Mouse (Mus musculus): Measurements from ENCODE around the gene Mecom. TPM values are rescaled to one million over a fixed set of nuclear protein-coding genes. Genes with fewer than 3 reads are reported as not detected.
"Not testable (repeated sequence)": the region's sequence is repeated elsewhere in the genome, so short reads cannot be mapped to it uniquely, and the experiment has no call there.

The Mecom gene
- polyA plus RNA-seq (2014; fragmentation: Nextera tagmentation; extraction: Ambion mirVana): 12.6 and 13.7 TPM in 2 replicates

DNA sequence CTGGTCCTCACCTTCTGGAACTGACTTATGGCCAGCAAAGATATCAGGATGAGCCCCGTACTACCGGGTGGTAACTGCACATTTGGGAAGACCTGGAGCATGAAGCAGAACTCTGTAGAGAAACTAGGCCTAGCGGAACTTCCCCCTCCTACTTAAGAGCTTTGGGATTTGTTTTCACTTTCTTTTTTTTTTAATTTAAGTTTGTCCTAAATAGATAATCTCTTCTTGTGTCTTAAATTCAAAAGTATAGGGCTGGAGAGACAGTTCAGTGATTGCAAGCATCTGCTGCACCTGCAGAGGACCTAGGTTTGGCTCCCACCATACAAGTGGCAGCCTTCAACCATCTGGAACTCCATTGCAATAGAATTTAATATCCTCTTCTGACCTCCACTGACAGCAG, at the start of gene Mecom:
Gene Mecom, minus strand, starts transcription at position 101 of the 400 bp plus-strand sequence.
- H3K4me1 ChIP-seq (replicated peaks; ENCODE audit: control insufficient read depth, insufficient read depth, low read length): no peaks in the 10 kb centered on the region
- no peaks in the 10 kb centered on the region for H3K9me3 ChIP-seq (ENCODE audit: control insufficient read depth, low read length)
- H3K27me3 ChIP-seq (ENCODE audit: control insufficient read depth, insufficient read depth, low read length): no peaks in the 10 kb centered on the region
- 86% methylated on average over 3 of the region's 3 CpGs for WGBS
- DNase-seq (ENCODE audit: low spot score): no peak
- H3K4me2 ChIP-seq (replicated peaks): no peak within 1 kb of the TSS
- H3K36me3 ChIP-seq (replicated peaks; ENCODE audit: control insufficient read depth, insufficient read depth): no peaks in the 10 kb centered on the region
- no peak for ATAC-seq (ENCODE audit: low FRiP score)
- no peak within 1 kb of the TSS for H3K9ac ChIP-seq
- no peak within 1 kb of the TSS for H3K27ac ChIP-seq
- no peak within 1 kb of the TSS for H3K4me3 ChIP-seq (replicated peaks; ENCODE audit: low read length)

DNA sequence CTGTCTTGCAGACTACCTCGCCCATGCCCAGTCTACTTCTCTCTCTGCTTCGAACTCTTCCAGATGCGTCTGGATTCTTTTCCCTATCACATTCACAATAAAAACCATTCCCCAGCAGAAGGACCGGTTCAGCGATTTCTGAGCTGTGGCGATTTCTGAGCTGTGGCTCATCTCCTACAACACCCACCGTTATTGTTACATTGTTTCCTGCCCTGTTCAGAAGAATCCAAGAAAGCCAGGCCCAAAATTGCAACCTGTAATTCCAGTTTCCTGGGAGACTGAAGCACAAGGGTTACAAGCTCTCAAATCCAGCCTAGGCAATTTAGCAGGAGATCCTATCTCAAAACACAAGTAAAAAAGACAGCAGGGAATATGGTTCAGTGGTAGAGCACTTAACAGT, 49.5 kb upstream of the Mecom start:
- no peak overlapping the region for H3K9ac ChIP-seq
- DNase-seq (ENCODE audit: low spot score) (no peak), ATAC-seq (ENCODE audit: low FRiP score) (no peak)
- H3K36me3 ChIP-seq (replicated peaks; ENCODE audit: control insufficient read depth, insufficient read depth): no peaks in the 10 kb centered on the region
- WGBS: 82% methylated on average over 7 of the region's 7 CpGs
- H3K27me3 ChIP-seq (ENCODE audit: control insufficient read depth, insufficient read depth, low read length): no peaks in the 10 kb centered on the region
- H3K27ac ChIP-seq: no peak overlapping the region
- H3K9me3 ChIP-seq (ENCODE audit: control insufficient read depth, low read length): no peaks in the 10 kb centered on the region
- peaks cover 16% of the 10 kb centered on the region; the same call in 1 of the 2 replicates for H3K4me1 ChIP-seq (replicated peaks; ENCODE audit: control insufficient read depth, insufficient read depth, low read length)
- no peak overlapping the region for H3K4me3 ChIP-seq (replicated peaks; ENCODE audit: low read length)
- H3K4me2 ChIP-seq (replicated peaks): no peak overlapping the region

DNA sequence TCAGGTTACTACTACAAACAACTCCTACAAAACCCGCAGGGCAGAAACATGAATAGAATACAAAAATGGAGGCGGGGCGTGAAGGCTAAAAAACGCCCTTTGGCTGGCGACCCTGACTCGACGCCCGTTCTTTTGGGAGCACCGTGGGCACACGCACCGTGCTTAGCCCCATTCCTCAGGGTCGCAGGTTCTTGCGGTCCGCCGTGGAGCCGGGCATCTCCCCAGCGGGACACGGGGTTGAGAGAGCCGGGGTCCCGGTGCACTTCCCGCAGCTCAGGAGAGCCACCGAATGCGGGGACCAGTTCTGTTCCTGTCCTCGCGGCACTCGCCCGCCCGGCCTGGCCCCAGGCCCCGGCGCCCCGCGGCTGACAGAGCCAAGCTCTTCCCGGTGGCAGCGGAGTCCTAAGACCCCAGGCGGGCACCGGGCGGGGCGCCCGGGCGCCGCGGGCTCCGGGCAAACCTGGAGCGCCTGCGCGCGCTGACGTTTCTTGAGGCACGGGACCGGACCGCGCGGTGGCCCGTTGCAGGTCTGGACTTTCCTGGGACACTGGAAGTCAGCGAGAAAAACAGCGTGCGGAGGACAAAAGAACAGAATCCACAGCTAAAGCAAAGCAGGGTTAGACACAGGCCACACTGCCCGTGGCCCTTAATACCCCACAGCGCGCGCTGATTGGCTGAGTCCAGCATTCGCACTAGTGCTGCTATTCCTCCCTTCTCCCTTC, 47.5 kb upstream of the Mecom start:
- 0% methylated on average over 62 of the region's 62 CpGs for WGBS
- Histone ChIP-seq H3K4me2 (replicated peaks) (peak overlapping the region; percentile 56), H3K4me1 (replicated peaks; ENCODE audit: control insufficient read depth, insufficient read depth, low read length) (peaks cover 16% of the 10 kb centered on the region; the same call in 1 of the 2 replicates), H3K27me3 (ENCODE audit: control insufficient read depth, insufficient read depth, low read length) (no peaks in the 10 kb centered on the region), H3K9me3 (ENCODE audit: control insufficient read depth, low read length) (no peaks in the 10 kb centered on the region), H3K4me3 (replicated peaks; ENCODE audit: low read length) (peak overlapping the region; percentile 68), H3K9ac (peak overlapping the region; percentile 74), H3K36me3 (replicated peaks; ENCODE audit: control insufficient read depth, insufficient read depth) (no peaks in the 10 kb centered on the region), H3K27ac (peak overlapping the region; percentile 72)
- DNase-seq (ENCODE audit: low spot score) (peak; percentile 70), ATAC-seq (ENCODE audit: low FRiP score) (peak; percentile 76)

DNA sequence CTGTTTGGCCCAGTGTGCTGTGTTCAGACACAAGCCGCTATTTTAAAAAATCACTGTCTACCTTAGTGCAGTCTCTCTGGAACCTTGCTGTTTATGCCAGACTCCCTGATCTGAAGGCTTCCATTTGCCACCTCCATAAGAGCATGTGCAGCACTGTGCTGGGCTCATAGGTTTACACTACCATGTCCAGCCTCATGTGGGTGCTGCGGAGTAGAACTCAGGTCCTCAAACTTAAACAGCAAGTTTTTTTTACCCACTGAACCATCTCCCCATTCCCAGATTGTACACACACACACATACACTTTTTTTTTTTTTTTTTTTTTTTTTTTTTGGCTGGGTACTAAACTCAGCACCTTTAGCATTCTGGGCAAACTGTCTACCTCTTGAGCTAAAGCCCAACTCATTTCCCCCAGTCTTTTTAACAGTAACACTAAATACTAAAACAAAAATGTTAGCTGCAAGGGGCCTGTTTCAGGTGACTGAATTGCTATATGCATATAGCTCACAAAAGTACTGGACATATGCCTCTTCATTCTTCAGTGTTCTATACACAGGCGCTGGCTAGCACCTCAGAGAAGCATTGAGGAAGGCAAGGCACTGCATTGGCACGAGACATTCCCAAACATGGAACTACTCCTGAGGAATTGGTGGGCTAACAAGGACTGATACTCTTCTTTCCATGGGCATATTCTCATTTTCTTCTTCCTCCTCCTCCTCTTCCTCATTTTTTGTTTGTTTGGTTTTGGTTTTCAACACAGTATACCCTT, 46.1 kb upstream of the Mecom start:
- Histone ChIP-seq H3K4me3 (replicated peaks; ENCODE audit: low read length) (no peak overlapping the region), H3K4me1 (replicated peaks; ENCODE audit: control insufficient read depth, insufficient read depth, low read length) (peaks cover 6% of the 10 kb centered on the region; the same call in 1 of the 2 replicates), H3K4me2 (replicated peaks) (no peak overlapping the region), H3K27me3 (ENCODE audit: control insufficient read depth, insufficient read depth, low read length) (no peaks in the 10 kb centered on the region), H3K27ac (no peak overlapping the region), H3K9ac (no peak overlapping the region), H3K36me3 (replicated peaks; ENCODE audit: control insufficient read depth, insufficient read depth) (no peaks in the 10 kb centered on the region), H3K9me3 (ENCODE audit: control insufficient read depth, low read length) (no peaks in the 10 kb centered on the region)
- WGBS: 73% methylated on average over 4 of the region's 4 CpGs
- ATAC-seq (ENCODE audit: low FRiP score): no peak
- no peak for DNase-seq (ENCODE audit: low spot score)

DNA sequence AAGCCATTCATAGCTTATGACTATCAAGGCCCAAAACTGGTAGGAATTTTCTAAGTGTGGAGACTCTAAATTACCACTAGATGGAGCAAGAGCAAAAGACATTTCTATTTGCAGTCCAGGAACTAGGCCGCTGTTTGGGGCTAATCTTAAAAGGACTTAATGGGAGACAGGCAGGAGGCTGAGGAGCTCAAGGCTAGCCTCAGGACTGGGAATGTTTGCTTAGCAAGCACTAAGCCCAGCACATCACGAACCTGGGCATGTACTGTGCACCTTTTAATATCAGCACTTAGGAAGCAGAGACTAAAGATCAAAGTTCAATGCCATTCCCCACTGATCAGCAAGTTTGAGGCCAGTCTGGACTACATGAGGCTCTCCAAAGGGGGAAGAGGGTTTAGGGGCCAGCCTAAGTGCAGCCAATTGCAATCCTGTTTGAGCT, 44.6 kb upstream of the Mecom start:
- Histone ChIP-seq H3K27ac (no peak overlapping the region), H3K4me3 (replicated peaks; ENCODE audit: low read length) (no peak overlapping the region), H3K4me2 (replicated peaks) (no peak overlapping the region), H3K36me3 (replicated peaks; ENCODE audit: control insufficient read depth, insufficient read depth) (no peaks in the 10 kb centered on the region), H3K27me3 (ENCODE audit: control insufficient read depth, insufficient read depth, low read length) (no peaks in the 10 kb centered on the region), H3K9ac (no peak overlapping the region), H3K9me3 (ENCODE audit: control insufficient read depth, low read length) (no peaks in the 10 kb centered on the region), H3K4me1 (replicated peaks; ENCODE audit: control insufficient read depth, insufficient read depth, low read length) (peaks cover 6% of the 10 kb centered on the region; the same call in 1 of the 2 replicates)
- DNase-seq (ENCODE audit: low spot score): peak; percentile 85
- 2% methylated on average over 2 of the region's 2 CpGs for WGBS
- ATAC-seq (ENCODE audit: low FRiP score): peak; percentile 36

DNA sequence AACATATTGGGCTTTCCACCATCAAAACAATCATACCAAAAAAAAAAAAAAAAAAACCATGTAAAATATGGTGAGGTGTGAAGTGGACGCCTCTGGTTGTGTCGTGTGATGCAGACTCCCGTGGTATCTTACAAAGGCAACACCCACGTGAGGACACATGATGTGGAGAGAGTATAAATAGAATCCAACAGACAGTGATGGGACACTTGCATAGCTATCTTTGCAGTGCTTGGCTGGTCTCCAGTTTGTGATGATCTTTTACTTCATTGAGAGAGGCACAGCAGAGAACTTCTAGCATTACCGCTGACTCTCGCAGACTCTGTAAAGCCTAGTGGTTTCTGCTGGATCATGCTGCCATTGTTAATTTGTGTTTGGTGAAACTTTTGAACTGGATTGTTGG, 41.1 kb upstream of the Mecom start:
- DNase-seq (ENCODE audit: low spot score) (no peak), ATAC-seq (ENCODE audit: low FRiP score) (no peak)
- no peak overlapping the region for H3K9ac ChIP-seq
- no peak overlapping the region for H3K4me2 ChIP-seq (replicated peaks)
- no peaks in the 10 kb centered on the region for H3K9me3 ChIP-seq (ENCODE audit: control insufficient read depth, low read length)
- H3K4me3 ChIP-seq (replicated peaks; ENCODE audit: low read length): no peak overlapping the region
- H3K36me3 ChIP-seq (replicated peaks; ENCODE audit: control insufficient read depth, insufficient read depth): no peaks in the 10 kb centered on the region
- H3K27me3 ChIP-seq (ENCODE audit: control insufficient read depth, insufficient read depth, low read length): no peaks in the 10 kb centered on the region
- H3K4me1 ChIP-seq (replicated peaks; ENCODE audit: control insufficient read depth, insufficient read depth, low read length): no peaks in the 10 kb centered on the region
- 87% methylated on average over 6 of the region's 6 CpGs for WGBS
- no peak overlapping the region for H3K27ac ChIP-seq

DNA sequence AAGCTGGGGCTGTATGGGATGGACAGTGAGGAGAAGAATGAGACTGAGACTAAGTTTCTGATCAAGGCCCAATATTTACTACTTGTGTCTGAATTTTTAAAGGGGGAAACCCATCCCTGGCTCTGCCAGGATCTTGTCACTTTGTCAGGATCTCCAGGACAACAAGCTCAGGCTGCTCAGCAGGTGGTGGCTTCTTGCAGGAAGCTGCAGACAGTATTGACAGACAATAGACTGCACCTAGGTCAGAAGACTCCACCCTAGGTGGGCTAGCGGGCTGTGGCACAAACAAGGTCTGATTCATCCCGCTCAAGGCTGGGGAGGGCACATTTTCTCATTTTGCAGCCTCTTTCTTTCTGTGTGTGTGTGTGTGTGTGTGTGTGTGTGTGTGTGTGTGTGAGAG, 25.7 kb upstream of the Mecom start:
- 10% methylated on average over 2 of the region's 2 CpGs for WGBS
- Histone ChIP-seq H3K36me3 (replicated peaks; ENCODE audit: control insufficient read depth, insufficient read depth) (no peaks in the 10 kb centered on the region), H3K4me3 (replicated peaks; ENCODE audit: low read length) (no peak overlapping the region), H3K27ac (no peak overlapping the region), H3K9me3 (ENCODE audit: control insufficient read depth, low read length) (no peaks in the 10 kb centered on the region), H3K4me2 (replicated peaks) (no peak overlapping the region), H3K27me3 (ENCODE audit: control insufficient read depth, insufficient read depth, low read length) (no peaks in the 10 kb centered on the region), H3K4me1 (replicated peaks; ENCODE audit: control insufficient read depth, insufficient read depth, low read length) (no peaks in the 10 kb centered on the region), H3K9ac (no peak overlapping the region)
- DNase-seq (ENCODE audit: low spot score): no peak
- no peak for ATAC-seq (ENCODE audit: low FRiP score)

DNA sequence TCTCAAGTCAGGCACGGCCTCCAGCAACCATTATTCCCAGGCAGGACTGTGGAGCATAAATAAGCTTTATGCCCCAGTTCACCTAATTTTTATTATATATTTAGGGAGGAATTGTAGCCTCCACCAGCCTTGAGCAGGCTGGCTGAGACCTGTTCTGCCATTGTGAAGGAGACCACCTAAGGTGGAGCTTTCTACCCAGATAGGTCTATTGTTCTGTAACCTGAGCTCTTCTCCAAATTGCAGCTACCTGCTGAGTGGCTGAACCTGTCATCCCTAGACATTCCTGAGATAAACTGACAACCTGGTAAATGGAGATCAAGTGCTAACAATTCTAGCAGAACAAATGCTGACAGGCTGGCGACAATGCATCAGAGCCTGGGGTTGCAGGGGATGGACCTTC, 18.5 kb upstream of the Mecom start:
- not testable (repeated sequence) for H3K27ac ChIP-seq; H3K4me3 ChIP-seq (replicated peaks; ENCODE audit: low read length); H3K4me1 ChIP-seq (replicated peaks; ENCODE audit: control insufficient read depth, insufficient read depth, low read length); H3K27me3 ChIP-seq (ENCODE audit: control insufficient read depth, insufficient read depth, low read length); ATAC-seq (ENCODE audit: low FRiP score); H3K9me3 ChIP-seq (ENCODE audit: control insufficient read depth, low read length); DNase-seq (ENCODE audit: low spot score); H3K36me3 ChIP-seq (replicated peaks; ENCODE audit: control insufficient read depth, insufficient read depth); H3K4me2 ChIP-seq (replicated peaks); H3K9ac ChIP-seq
- WGBS: 0% methylated on average over 1 of the region's 2 CpGs

DNA sequence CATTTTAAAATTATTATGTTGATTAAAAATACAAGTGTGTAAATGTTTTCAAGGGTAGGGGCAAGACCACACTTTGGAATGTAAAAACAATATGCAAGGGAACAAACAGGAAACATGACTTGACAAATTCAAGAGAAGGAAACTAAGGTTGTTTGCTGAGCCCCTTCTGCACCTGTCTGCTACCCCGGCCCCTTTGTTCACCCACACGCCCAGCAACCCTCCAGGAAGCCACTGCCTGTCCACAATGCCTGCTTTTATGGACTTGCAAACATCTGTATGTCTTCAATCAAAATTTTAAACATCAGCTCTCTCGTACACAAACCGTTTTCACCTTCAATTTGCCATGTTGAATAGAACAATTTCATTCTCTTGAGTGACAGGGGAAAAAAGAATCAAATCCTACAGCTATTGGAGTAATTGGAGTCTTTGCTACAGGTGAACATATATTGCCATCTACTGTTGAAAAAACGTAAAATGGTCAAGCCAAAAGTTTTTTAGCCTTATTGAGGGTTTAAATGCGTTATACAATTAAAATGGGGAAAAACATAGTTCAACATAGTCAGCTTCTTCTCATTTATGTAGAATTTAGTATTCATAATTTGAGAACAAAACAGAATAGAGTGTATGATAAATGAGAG, 13.0 kb upstream of the Mecom start:
- Histone ChIP-seq H3K27ac (no peak overlapping the region), H3K9ac (no peak overlapping the region), H3K4me1 (replicated peaks; ENCODE audit: control insufficient read depth, insufficient read depth, low read length) (no peaks in the 10 kb centered on the region), H3K4me2 (replicated peaks) (no peak overlapping the region), H3K27me3 (ENCODE audit: control insufficient read depth, insufficient read depth, low read length) (no peaks in the 10 kb centered on the region), H3K4me3 (replicated peaks; ENCODE audit: low read length) (no peak overlapping the region), H3K36me3 (replicated peaks; ENCODE audit: control insufficient read depth, insufficient read depth) (no peaks in the 10 kb centered on the region), H3K9me3 (ENCODE audit: control insufficient read depth, low read length) (no peaks in the 10 kb centered on the region)
- ATAC-seq (ENCODE audit: low FRiP score): no peak
- DNase-seq (ENCODE audit: low spot score): peak; percentile 71
- WGBS: 50% methylated on average over 6 of the region's 6 CpGs

Measured in hindbrain, embryonic 14.5 days (tissue).